Mouse (Mus musculus) embryonic facial prominence, embryonic 12.5 days (tissue): ENCODE measurements around the gene Sfi1. TPM values are rescaled to one million over a fixed set of nuclear protein-coding genes. Genes with fewer than 3 reads are reported as not detected.
"Not testable (repeated sequence)": the region's sequence is repeated elsewhere in the genome, so short reads cannot be mapped to it uniquely, and the experiment has no call there.

Experiments
- ATAC-seq: fragments of 200-750 bp; cut with Nextera tagmentation; 2 replicates; pipeline ENCODE4 v1.8.0; 2017; ENCODE audit not compliant: insufficient number of reproducible peaks, insufficient read depth, low FRiP score, low TSS enrichment
- H3K27ac ChIP-seq: fragments of 300-500 bp; sonication (generic); 2 replicates; pipeline ENCODE4 v1.5.1; 2016; ENCODE audit warnings: mild to moderate bottlenecking
- H3K27me3 ChIP-seq: fragments of 300-500 bp; sonication (generic); 2 replicates; pipeline ENCODE4 v1.6.1; 2016; ENCODE audit warnings: mild to moderate bottlenecking, moderate library complexity
- H3K36me3 ChIP-seq: fragments of 300-500 bp; sonication (generic); 2 replicates; pipeline ENCODE4 v1.6.1; 2016; ENCODE audit warnings: mild to moderate bottlenecking
- H3K4me1 ChIP-seq: fragments of 300-500 bp; sonication (generic); 2 replicates; pipeline ENCODE4 v1.6.1; 2016
- H3K4me2 ChIP-seq: fragments of 300-500 bp; sonication (generic); replicated peaks from 2 replicates; pipeline ENCODE4 v1.6.1; 2016; ENCODE audit warnings: mild to moderate bottlenecking, moderate library complexity
- H3K4me3 ChIP-seq: fragments of 300-500 bp; sonication (generic); 2 replicates; pipeline ENCODE4 v1.5.1; 2016; ENCODE audit warnings: mild to moderate bottlenecking
- H3K9ac ChIP-seq: fragments of 300-500 bp; sonication (generic); 2 replicates; pipeline ENCODE4 v1.6.1; 2016; ENCODE audit warnings: mild to moderate bottlenecking, moderate library complexity
- H3K9me3 ChIP-seq: fragments of 300-500 bp; sonication (generic); 2 replicates; pipeline ENCODE4 v1.6.1; 2016; ENCODE audit warnings: mild to moderate bottlenecking, moderate library complexity
- WGBS: fragments of 180-500 bp; shearing (Covaris S2); methylation state at CpG from one replicate; pipeline ENCODE4 v1.1.7; 2016; 5-methylcytosine and 5-hydroxymethylcytosine counted together
- polyA plus RNA-seq: library from polyadenylated mRNA; unstranded; fragments of >200 nt; fragmentation: Nextera tagmentation; extraction: Ambion mirVana; gene quantifications from 2 replicates; pipeline ENCODE4 v1.2.1, GENCODE M21; 2016

Gene Sfi1
- polyA plus RNA-seq, 1 experiment from 2014 or later = 17.1 TPM

DNA sequence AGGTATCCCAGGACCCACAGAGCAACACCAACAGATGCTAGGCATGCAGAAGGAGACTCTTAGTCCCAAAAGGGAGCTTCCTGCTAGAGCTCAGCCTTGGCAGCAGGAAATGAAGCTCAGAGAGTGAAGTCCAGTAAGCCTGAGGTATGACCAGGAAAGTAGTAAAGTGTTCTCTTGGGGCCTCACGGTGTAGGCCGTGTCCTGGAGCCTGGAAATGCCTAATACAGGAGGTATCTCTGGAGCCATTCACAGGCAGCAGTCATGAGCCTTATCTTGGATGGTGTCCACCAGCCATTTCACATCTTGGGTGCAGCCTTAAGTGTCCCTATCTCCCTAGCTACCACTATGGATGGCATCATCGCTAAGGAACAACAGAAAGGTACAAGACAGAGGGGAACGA is 56.0 kb downstream of the Sfi1 start:
- H3K9ac ChIP-seq, H3K36me3 ChIP-seq, H3K27me3 ChIP-seq, H3K4me2 ChIP-seq, H3K4me3 ChIP-seq, H3K27ac ChIP-seq, H3K4me1 ChIP-seq: not testable (repeated sequence)
- WGBS = 90% methylated on average over 4 of the region's 4 CpGs
- H3K9me3 ChIP-seq = peaks cover 12% of the 10 kb centered on the region; the same call in 1 of the 2 replicates
- 0 out of 2 replicates have a peak, but pooled peaks have one; percentile 3 for ATAC-seq

DNA sequence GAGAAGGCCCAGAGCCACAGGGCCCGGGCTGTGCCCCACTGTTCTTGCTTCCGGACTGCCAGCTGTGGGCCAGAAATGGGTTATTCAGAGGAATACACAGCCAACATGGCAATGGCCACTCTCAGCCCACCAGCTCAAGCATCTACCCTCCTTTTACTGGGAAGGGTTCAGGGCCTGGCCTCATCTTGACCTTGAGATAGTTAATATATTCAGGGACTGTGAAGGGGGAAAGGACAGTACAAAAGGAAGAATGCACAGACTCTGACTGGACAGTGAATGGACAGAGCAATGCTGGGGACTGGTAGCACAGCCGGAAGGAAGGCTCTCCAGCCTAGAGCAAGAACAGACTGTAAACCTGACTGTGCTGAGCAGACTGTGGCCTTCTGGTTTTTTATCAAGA is 57.3 kb downstream of the Sfi1 start:
- not testable (repeated sequence) for ATAC-seq, H3K27me3 ChIP-seq

GRCm38 (mm10) chr11:3135391-3135790 is 57.9 kb downstream of the Sfi1 start:
- not testable (repeated sequence) for H3K9ac ChIP-seq, H3K27me3 ChIP-seq, H3K4me1 ChIP-seq, H3K4me3 ChIP-seq, H3K36me3 ChIP-seq, ATAC-seq, H3K4me2 ChIP-seq, H3K27ac ChIP-seq
- 94% methylated on average over 7 of the region's 7 CpGs for WGBS
- H3K9me3 ChIP-seq = peaks cover 12% of the 10 kb centered on the region

More for the DNA sequence above, 57.3 kb downstream of the Sfi1 start:
- H3K4me2 ChIP-seq, H3K36me3 ChIP-seq, H3K4me1 ChIP-seq, H3K27ac ChIP-seq, H3K4me3 ChIP-seq, H3K9ac ChIP-seq: not testable (repeated sequence)
- 88% methylated on average over 3 of the region's 3 CpGs for WGBS
- peaks cover 12% of the 10 kb centered on the region for H3K9me3 ChIP-seq

- H3K36me3 ChIP-seq, H3K4me1 ChIP-seq, H3K4me3 ChIP-seq, H3K27me3 ChIP-seq, H3K9ac ChIP-seq, H3K4me2 ChIP-seq, H3K27ac ChIP-seq: not testable (repeated sequence)
- WGBS = 100% methylated on average over 1 of the region's 4 CpGs
- H3K9me3 ChIP-seq = peaks cover 16% of the 10 kb centered on the region
- peak; percentile 8; the same call in 1 of the 2 replicates for ATAC-seq
Observed at GRCm38 (mm10) chr11:3133360-3133759, 59.9 kb downstream of the Sfi1 start.

- peaks cover 16% of the 10 kb centered on the region for H3K9me3 ChIP-seq
- H3K4me1 ChIP-seq, H3K36me3 ChIP-seq, H3K4me2 ChIP-seq, H3K4me3 ChIP-seq, H3K27me3 ChIP-seq, H3K27ac ChIP-seq, H3K9ac ChIP-seq, ATAC-seq: not testable (repeated sequence)
- WGBS = 86% methylated on average over 3 of the region's 3 CpGs
Observed at GRCm38 (mm10) chr11:3132957-3133356, 60.3 kb downstream of the Sfi1 start.

- not testable (repeated sequence) for H3K36me3 ChIP-seq, H3K4me1 ChIP-seq, H3K27me3 ChIP-seq, H3K4me2 ChIP-seq, H3K9ac ChIP-seq, H3K27ac ChIP-seq, H3K4me3 ChIP-seq
- peak; percentile 31 for ATAC-seq
- peaks cover 15% of the 10 kb centered on the region for H3K9me3 ChIP-seq
- 93% methylated on average over 9 of the region's 10 CpGs for WGBS
Observed at GRCm38 (mm10) chr11:3132001-3132400, 61.3 kb downstream of the Sfi1 start.

DNA sequence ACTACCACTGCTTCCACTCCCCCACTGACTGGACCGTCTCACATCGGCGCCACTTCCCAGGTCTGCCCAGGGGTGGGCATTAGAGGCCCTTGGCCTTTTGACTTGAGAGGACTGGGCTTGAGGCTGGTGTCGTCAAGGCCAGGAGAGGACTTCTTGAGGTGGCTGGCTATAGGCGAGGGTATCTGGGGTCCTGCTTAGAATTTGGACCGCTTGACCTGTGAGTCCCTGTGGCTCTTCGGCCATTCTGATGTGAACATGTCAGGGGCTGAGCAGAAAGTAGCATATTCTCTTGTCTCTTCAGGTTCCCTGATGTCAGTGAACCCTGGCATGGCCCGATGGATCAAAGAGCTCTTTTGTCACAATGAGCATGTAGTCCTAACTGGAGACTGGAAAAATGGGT is 63.4 kb downstream of the Sfi1 start:
- 89% methylated on average over 8 of the region's 8 CpGs for WGBS
- H3K27me3 ChIP-seq, ATAC-seq, H3K4me3 ChIP-seq, H3K4me2 ChIP-seq, H3K9ac ChIP-seq, H3K36me3 ChIP-seq, H3K27ac ChIP-seq, H3K4me1 ChIP-seq: not testable (repeated sequence)
- peaks cover 14% of the 10 kb centered on the region for H3K9me3 ChIP-seq

GRCm38 (mm10) chr11:3129276-3129675 is 64.0 kb downstream of the Sfi1 start:
- WGBS = 92% methylated on average over 2 of the region's 2 CpGs
- H3K9me3 ChIP-seq = peaks cover 14% of the 10 kb centered on the region
- not testable (repeated sequence) for H3K36me3 ChIP-seq, H3K9ac ChIP-seq, H3K27me3 ChIP-seq, H3K4me3 ChIP-seq, H3K4me2 ChIP-seq, ATAC-seq, H3K27ac ChIP-seq, H3K4me1 ChIP-seq

DNA sequence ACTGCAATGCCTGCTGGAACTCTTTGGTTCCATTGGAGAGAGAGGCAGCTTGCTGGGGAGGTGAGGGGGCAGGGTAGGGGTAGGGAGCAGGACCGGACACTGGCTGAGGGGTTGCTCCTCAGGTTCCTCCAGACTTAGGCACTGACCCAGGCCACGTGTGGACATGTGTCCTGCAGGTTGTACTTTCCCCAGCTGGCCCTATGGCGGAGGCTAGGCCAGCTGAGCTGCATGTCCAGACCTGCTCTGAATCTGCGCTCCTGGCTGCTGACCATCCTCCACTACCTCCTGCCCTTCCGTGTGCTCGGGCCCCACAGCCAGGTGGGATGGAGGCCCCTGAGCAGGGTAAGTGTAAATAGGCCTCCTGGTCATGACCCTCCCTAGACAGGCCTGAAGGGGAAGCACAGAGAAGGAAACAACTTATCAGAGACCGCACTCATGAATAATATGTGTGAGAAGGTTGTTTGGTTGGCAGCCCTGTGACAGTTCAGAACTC is 65.9 kb downstream of the Sfi1 start:
- not testable (repeated sequence) for H3K4me3 ChIP-seq, H3K9ac ChIP-seq, H3K4me2 ChIP-seq, H3K4me1 ChIP-seq, H3K27ac ChIP-seq, H3K36me3 ChIP-seq, H3K27me3 ChIP-seq
- ATAC-seq = peak; percentile 53
- peaks cover 13% of the 10 kb centered on the region for H3K9me3 ChIP-seq
- WGBS = 86% methylated on average over 5 of the region's 7 CpGs

- not testable (repeated sequence) for H3K9ac ChIP-seq, H3K4me3 ChIP-seq, H3K4me2 ChIP-seq, H3K36me3 ChIP-seq, H3K4me1 ChIP-seq, H3K27me3 ChIP-seq, H3K27ac ChIP-seq
- 79% methylated on average over 6 of the region's 6 CpGs for WGBS
- peaks cover 12% of the 10 kb centered on the region for H3K9me3 ChIP-seq
- peak; percentile 13; the same call in 1 of the 2 replicates for ATAC-seq
Observed at GRCm38 (mm10) chr11:3126478-3127302, 66.6 kb downstream of the Sfi1 start.

DNA sequence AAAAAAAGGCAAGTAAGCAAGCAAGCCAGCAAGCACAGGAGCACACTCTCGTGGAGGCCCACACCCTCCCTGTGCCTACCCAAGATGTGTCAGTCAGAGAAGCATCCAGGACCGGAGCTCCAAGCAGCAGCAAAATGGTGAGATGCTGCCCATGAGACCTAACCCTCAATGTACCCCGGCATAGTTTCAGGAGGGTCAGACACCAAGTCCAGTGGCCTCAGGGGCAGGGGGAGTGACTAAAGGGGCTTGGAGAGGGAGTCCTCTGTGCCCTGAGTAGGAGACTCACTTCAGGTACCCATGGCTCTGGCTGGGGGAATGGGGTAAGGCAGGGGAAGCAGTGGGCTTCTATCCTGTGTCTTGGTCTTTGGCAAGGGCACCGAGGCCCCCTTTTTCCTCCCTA is 67.3 kb downstream of the Sfi1 start:
- not testable (repeated sequence) for H3K27me3 ChIP-seq, H3K36me3 ChIP-seq, H3K4me2 ChIP-seq, H3K27ac ChIP-seq, ATAC-seq, H3K4me3 ChIP-seq, H3K4me1 ChIP-seq, H3K9ac ChIP-seq
- peaks cover 12% of the 10 kb centered on the region for H3K9me3 ChIP-seq
- 84% methylated on average over 4 of the region's 4 CpGs for WGBS

DNA sequence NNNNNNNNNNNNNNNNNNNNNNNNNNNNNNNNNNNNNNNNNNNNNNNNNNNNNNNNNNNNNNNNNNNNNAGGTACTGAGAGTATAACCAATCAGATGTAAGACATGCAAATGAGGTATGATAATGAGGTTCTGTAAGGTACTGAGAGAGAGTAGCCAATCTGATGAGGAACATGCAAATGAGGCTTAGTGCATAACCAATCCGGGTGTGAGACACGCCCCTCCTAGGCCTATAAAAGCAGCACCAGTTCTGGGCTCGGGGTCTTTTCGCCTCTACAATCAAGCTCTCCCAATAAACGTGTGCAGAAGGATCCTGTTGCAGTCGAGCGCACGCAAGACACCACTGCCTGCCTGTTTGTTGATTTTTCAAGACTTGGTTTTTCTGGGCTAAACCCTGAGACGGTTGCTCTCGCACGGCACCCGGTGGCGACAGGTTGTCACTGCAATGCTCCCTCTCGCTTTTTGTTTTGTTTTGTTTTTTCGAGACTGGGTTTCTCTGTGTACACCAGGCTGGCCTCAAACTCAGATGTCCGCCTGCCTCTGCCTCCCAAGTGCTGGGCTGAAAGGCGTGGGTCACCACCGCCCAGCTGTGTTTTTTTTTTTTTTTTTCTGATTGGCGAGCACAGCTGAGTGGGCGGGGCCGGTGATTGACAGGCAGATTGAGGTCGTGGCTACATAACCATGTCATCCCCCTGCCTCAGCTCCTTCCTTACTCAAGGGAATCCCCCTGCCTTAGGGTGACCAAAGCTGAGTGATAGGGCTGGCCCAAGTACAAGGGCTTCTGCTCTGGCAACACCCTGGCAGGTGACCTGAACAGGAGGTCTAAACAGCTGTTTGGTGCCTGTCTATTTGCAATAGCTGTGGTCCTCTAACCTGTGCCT is 68.1 kb downstream of the Sfi1 start:
- not testable (repeated sequence) for H3K4me1 ChIP-seq, H3K9ac ChIP-seq, H3K27ac ChIP-seq, H3K27me3 ChIP-seq, H3K4me3 ChIP-seq, ATAC-seq, H3K36me3 ChIP-seq, H3K4me2 ChIP-seq
- WGBS = 85% methylated on average over 22 of the region's 22 CpGs
- peaks cover 12% of the 10 kb centered on the region for H3K9me3 ChIP-seq
